Mouse (Mus musculus) myocyte (in vitro differentiated cells): ENCODE results near the gene Larp6.

Experiments
- MAX ChIP-seq: IDR thresholded peaks from one replicate; pipeline ENCODE4 v1.6.1; 2011; ENCODE audit warnings: low read depth, mild to moderate bottlenecking, control low read depth
- MYOD1 ChIP-seq, 3 experiments: IDR thresholded peaks; one replicate each; pipeline ENCODE4 v1.6.1; 2011; ENCODE audit warnings: control low read depth in 2 of 3, low read depth in 2 of 3, mild to moderate bottlenecking in 2 of 3, moderate library complexity in 1 of 3; ENCODE audit not compliant: insufficient read length in 2 of 3, control insufficient read depth in 1 of 3
- MYOG ChIP-seq, 3 experiments: IDR thresholded peaks; one replicate each; pipeline ENCODE4 v1.6.1; 2011; ENCODE audit warnings: control low read depth in 2 of 3, low read depth in 2 of 3, mild to moderate bottlenecking in 2 of 3; ENCODE audit not compliant: insufficient read length in 2 of 3, control insufficient read depth in 1 of 3, insufficient read depth in 1 of 3
- POLR2A ChIP-seq: IDR thresholded peaks from one replicate; pipeline ENCODE4 v1.6.1; 2011; ENCODE audit warnings: low read depth, mild to moderate bottlenecking, control low read depth, moderate library complexity; ENCODE audit not compliant: insufficient read length
- POLR2AphosphoS2 ChIP-seq: IDR thresholded peaks from one replicate; pipeline ENCODE4 v1.6.1; 2011; ENCODE audit warnings: low read depth, control low read depth; ENCODE audit not compliant: insufficient read length
- SRF ChIP-seq: IDR thresholded peaks from one replicate; pipeline ENCODE4 v1.6.1; 2011; ENCODE audit warnings: low read depth; ENCODE audit not compliant: control insufficient read depth, insufficient read length
- TCF12 ChIP-seq: IDR thresholded peaks from one replicate; pipeline ENCODE4 v1.6.1; 2011; ENCODE audit warnings: mild to moderate bottlenecking, control low read depth; ENCODE audit not compliant: poor library complexity, insufficient read depth, severe bottlenecking
- USF1 ChIP-seq: IDR thresholded peaks from one replicate; pipeline ENCODE4 v1.6.1; 2011; ENCODE audit warnings: low read depth, mild to moderate bottlenecking, control low read depth, moderate library complexity

DNA sequence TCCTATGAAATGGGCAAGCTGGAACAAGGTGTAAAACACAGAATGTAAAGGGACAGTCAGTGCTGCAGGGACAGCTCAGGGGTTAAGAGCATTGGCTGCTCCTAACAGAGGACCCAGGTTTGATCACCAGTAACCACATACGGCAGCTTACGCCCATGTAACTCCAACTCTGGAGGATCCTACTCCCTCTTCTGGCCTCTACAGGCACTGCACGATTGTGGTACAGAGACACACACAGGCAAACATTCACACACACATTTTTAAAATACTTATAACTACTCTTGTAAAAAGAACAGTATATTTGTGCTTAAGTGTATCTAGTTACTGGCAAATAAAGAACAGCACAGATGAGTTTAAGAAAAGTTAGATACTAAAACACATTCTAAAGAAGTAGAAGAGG, 31.8 kb upstream of the Larp6 start:
- TF ChIP-seq POLR2AphosphoS2: no peak
- no peak for TF ChIP-seq POLR2A
- TF ChIP-seq MYOG (IDR thresholded peaks at IDR 0.05; ENCODE audit: control insufficient read depth in 1 of 3, insufficient read depth in 1 of 3, insufficient read length in 2 of 3, low read depth in 2 of 3): no peak
- no peak for TF ChIP-seq USF1
- TF ChIP-seq MAX: no peak
- no peak for TF ChIP-seq MYOD1 (IDR thresholded peaks at IDR 0.05; ENCODE audit: control insufficient read depth in 1 of 3, insufficient read length in 2 of 3, low read depth in 2 of 3)
- TF ChIP-seq TCF12: no peak
- TF ChIP-seq SRF: no peak
